Comparison of ENCODE assay signal across 8 mouse cellular contexts in genomic region chr5:36313353-36314079, GRCm38 (mm10).
DNase-seq lines count a peak whose midpoint lies in the region; ATAC-seq lines count a peak whose summit lies in the region.

No protein-coding gene starts in this region.

- no peak overlapping the region for H3K9ac ChIP-seq in forebrain, embryonic 16.5 days (replicated peaks; ENCODE audit: low read depth, low read length)
- H3K9ac ChIP-seq in midbrain, embryonic 14.5 days (replicated peaks; ENCODE audit: low read length) = peak overlapping the region; percentile 34; the same call in 1 of the 2 replicates

- H3K4me3 ChIP-seq in forebrain, embryonic 16.5 days (replicated peaks; ENCODE audit: low read length) = no peak overlapping the region
- no peak overlapping the region for H3K4me3 ChIP-seq in midbrain, embryonic 14.5 days (replicated peaks; ENCODE audit: low read depth, low read length)

- no peak overlapping the region for H3K27ac ChIP-seq in forebrain, embryonic 16.5 days (ENCODE audit: low read length)
- no peak overlapping the region; the same call in none of the 2 replicates for H3K27ac ChIP-seq in midbrain, embryonic 14.5 days (replicated peaks; ENCODE audit: low read depth, low read length)

- peaks cover 17% of the 10 kb centered on the region for H3K4me1 ChIP-seq in forebrain, embryonic 16.5 days (replicated peaks; ENCODE audit: control insufficient read depth, insufficient read depth, low read length)
- peaks cover 23% of the 10 kb centered on the region for H3K4me1 ChIP-seq in midbrain, embryonic 14.5 days (ENCODE audit: control insufficient read depth, insufficient read depth, low read length)

- WGBS in forebrain, embryonic 16.5 days = 22% methylated on average over 16 of the region's 16 CpGs
- WGBS in midbrain, embryonic 14.5 days = 27% methylated on average over 16 of the region's 16 CpGs

- no peaks in the 10 kb centered on the region for H3K27me3 ChIP-seq in forebrain, embryonic 16.5 days (replicated peaks; ENCODE audit: control insufficient read depth, insufficient read depth, low read length)
- no peaks in the 10 kb centered on the region for H3K27me3 ChIP-seq in midbrain, embryonic 14.5 days (ENCODE audit: control insufficient read depth, insufficient read depth, low read length)

- H3K9me3 ChIP-seq in forebrain, embryonic 16.5 days (ENCODE audit: control insufficient read depth, low read length) = no peaks in the 10 kb centered on the region
- H3K9me3 ChIP-seq in midbrain, embryonic 14.5 days (ENCODE audit: control insufficient read depth, low read length) = no peaks in the 10 kb centered on the region

- H3K36me3 ChIP-seq in forebrain, embryonic 16.5 days (ENCODE audit: control insufficient read depth, insufficient read depth) = no peaks in the 10 kb centered on the region
- H3K36me3 ChIP-seq in midbrain, embryonic 14.5 days (ENCODE audit: control insufficient read depth, insufficient read depth, low read length) = no peaks in the 10 kb centered on the region

- DNase-seq in adrenal gland, adult (ENCODE audit: inconsistent age in 2 of 2, low spot score in 1 of 2) = peak; percentile 51 to 64
- no peak for DNase-seq in adrenal gland, postnatal 4 days (ENCODE audit: low spot score in 2 of 2)
- peak; percentile 86 for DNase-seq in heart, postnatal 4 days
- peak; percentile 64 for DNase-seq in layer of hippocampus, adult 11-12 months (ENCODE audit: low spot score)
- DNase-seq in midbrain, embryonic 14.5 days = peak; percentile 68
- DNase-seq in B cell, adult 2 months = no peak

- ATAC-seq in forebrain, embryonic 16.5 days = peak; percentile 62
- ATAC-seq in midbrain, embryonic 14.5 days (ENCODE audit: low FRiP score, low TSS enrichment) = 0 out of 2 replicates have a peak, but pooled peaks have one; percentile 27
- ATAC-seq in megakaryocyte-erythroid progenitor cell, adult 5-6 weeks (replicated peaks; ENCODE audit: low FRiP score, low TSS enrichment, poor library complexity, severe bottlenecking) = no peak

- H3K4me2 ChIP-seq in forebrain, embryonic 16.5 days (ENCODE audit: low read length) = no peak overlapping the region
- no peak overlapping the region for H3K4me2 ChIP-seq in midbrain, embryonic 14.5 days (ENCODE audit: low read length)

Comparison
In these comparisons a context has a peak if more than half of its experiments do, and no peak if none do; other contexts are left out.
1. DNase-seq: peak in adrenal gland, adult (2 of 2), heart, postnatal 4 days (single experiment), layer of hippocampus, adult 11-12 months (single experiment) and midbrain, embryonic 14.5 days (single experiment); none in adrenal gland, postnatal 4 days (0 of 2) and B cell, adult 2 months (0 of 2).